Mouse (Mus musculus): ENCODE measurements around the gene Kdm4b.

Kdm4b gene

GRCm38 (mm10) chr17:56325450-56326152 lies at the start of gene Kdm4b:
Gene Kdm4b (plus strand): TSS chr17:56326062.
- peak; percentile 100 for DNase-seq

GRCm38 (mm10) chr17:56276643-56277566 lies 49.0 kb upstream of the Kdm4b start, which contains the start of gene Ticam1:
Gene Ticam1 (minus strand): TSS chr17:56276786.
- DNase-seq = peak; percentile 68 to 80

GRCm38 (mm10) chr17:56277567-56277893 lies 48.3 kb upstream of the Kdm4b start:
- DNase-seq = peak in 1 of 2 experiments; percentile 18

GRCm38 (mm10) chr17:56278340-56278739 lies 47.5 kb upstream of the Kdm4b start:
- no peak for DNase-seq

- no peak for DNase-seq
These were observed 46.2 kb upstream of the Kdm4b start for GRCm38 (mm10) chr17:56279481-56280155.

GRCm38 (mm10) chr17:56281193-56281592 lies 44.7 kb upstream of the Kdm4b start:
- DNase-seq = no peak

GRCm38 (mm10) chr17:56282802-56283201 lies 43.1 kb upstream of the Kdm4b start:
- peak; percentile 24 to 52 for DNase-seq

GRCm38 (mm10) chr17:56283316-56283715 lies 42.5 kb upstream of the Kdm4b start:
- DNase-seq = no peak

- DNase-seq = no peak
These were observed 39.9 kb upstream of the Kdm4b start for GRCm38 (mm10) chr17:56285995-56286394.

- no peak for DNase-seq
These were observed 38.0 kb upstream of the Kdm4b start for GRCm38 (mm10) chr17:56287830-56288229.

GRCm38 (mm10) chr17:56288866-56289265 lies 37.0 kb upstream of the Kdm4b start:
- no peak for DNase-seq

- peak in 1 of 2 experiments; percentile 35 for DNase-seq
These were observed 36.2 kb upstream of the Kdm4b start for GRCm38 (mm10) chr17:56289371-56290331.

GRCm38 (mm10) chr17:56290388-56291170 lies 35.3 kb upstream of the Kdm4b start:
- peak; percentile 67 to 79 for DNase-seq

- peak; percentile 87 to 88 for DNase-seq
These were observed 34.7 kb upstream of the Kdm4b start for GRCm38 (mm10) chr17:56291171-56291511.

- DNase-seq = no peak
These were observed 33.9 kb upstream of the Kdm4b start for GRCm38 (mm10) chr17:56291826-56292475.

GRCm38 (mm10) chr17:56292531-56293222 lies 33.2 kb upstream of the Kdm4b start, which contains the start of gene Plin3:
Gene Plin3 (minus strand): TSS chr17:56292873.
- DNase-seq = peak in 1 of 2 experiments; percentile 23

GRCm38 (mm10) chr17:56293291-56293690 lies 32.6 kb upstream of the Kdm4b start:
- peak in 1 of 2 experiments; percentile 17 for DNase-seq

GRCm38 (mm10) chr17:56294241-56294640 lies 31.6 kb upstream of the Kdm4b start:
- peak; percentile 92 to 95 for DNase-seq

GRCm38 (mm10) chr17:56296201-56296600 lies 29.7 kb upstream of the Kdm4b start:
- no peak for DNase-seq

- no peak for DNase-seq
These were observed 27.6 kb upstream of the Kdm4b start for GRCm38 (mm10) chr17:56298238-56298637.
